Mouse (Mus musculus) neural tube, embryonic 11.5 days (tissue): ENCODE data around the gene Tmed10. TPM values are rescaled to one million over a fixed set of nuclear protein-coding genes. Genes with fewer than 3 reads are reported as not detected.
A peak's percentile ranks its signal among the peaks of the same experiment; 100 is the strongest.

ENCODE experiments used
- ATAC-seq: fragments of 200-750 bp; cut with Nextera tagmentation; 2 replicates; pipeline ENCODE4 v1.8.0; 2017; ENCODE audit warnings: moderate number of reproducible peaks, mild to moderate bottlenecking, moderate TSS enrichment, moderate library complexity; ENCODE audit not compliant: insufficient read depth, low FRiP score, low TSS enrichment
- DNase-seq: peaks from one replicate; pipeline ENCODE4 v3.0.0-alpha.2; 2015; ENCODE audit warnings: low spot score
- H3K27ac ChIP-seq: fragments of 300-500 bp; sonication (generic); 2 replicates; pipeline ENCODE4 v1.5.1; 2014; ENCODE audit warnings: low read depth, mild to moderate bottlenecking, low read length
- H3K27me3 ChIP-seq: fragments of 300-500 bp; sonication (generic); 2 replicates; pipeline ENCODE4 v1.6.1; 2014; ENCODE audit warnings: mild to moderate bottlenecking, low read length, mixed read lengths; ENCODE audit not compliant: control insufficient read depth, insufficient read depth
- H3K36me3 ChIP-seq: fragments of 300-500 bp; sonication (generic); 2 replicates; pipeline ENCODE4 v1.6.1; 2014; ENCODE audit warnings: mild to moderate bottlenecking, low read length, moderate library complexity, mixed read lengths; ENCODE audit not compliant: control insufficient read depth, insufficient read depth
- H3K4me1 ChIP-seq: fragments of 300-500 bp; sonication (generic); 2 replicates; pipeline ENCODE4 v1.6.1; 2014; ENCODE audit warnings: low read length, mixed read lengths; ENCODE audit not compliant: control insufficient read depth, insufficient read depth
- H3K4me2 ChIP-seq: fragments of 300-500 bp; sonication (generic); 2 replicates; pipeline ENCODE4 v1.6.1; 2014; ENCODE audit warnings: low read depth, mild to moderate bottlenecking, moderate library complexity
- H3K4me3 ChIP-seq: fragments of 300-500 bp; sonication (generic); 2 replicates; pipeline ENCODE4 v1.5.1; 2014; ENCODE audit warnings: low read depth, low read length
- H3K9ac ChIP-seq: fragments of 300-500 bp; sonication (generic); 2 replicates; pipeline ENCODE4 v1.6.1; 2014; ENCODE audit warnings: mild to moderate bottlenecking, low read length
- H3K9me3 ChIP-seq: fragments of 300-500 bp; sonication (generic); 2 replicates; pipeline ENCODE4 v1.6.1; 2016; ENCODE audit warnings: low read length; ENCODE audit not compliant: control insufficient read depth
- WGBS: fragments of 180-500 bp; shearing (Covaris S2); extraction: QIAGEN DNeasy Blood & Tissue Kit; methylation state at CpG from one replicate; pipeline ENCODE4 v1.1.7; 2014; 5-methylcytosine and 5-hydroxymethylcytosine counted together
- polyA plus RNA-seq: library from polyadenylated mRNA; unstranded; fragments of >200 nt; fragmentation: Nextera tagmentation; extraction: Ambion mirVana; gene quantifications from 2 replicates; pipeline ENCODE4 v1.2.1, GENCODE M21; 2014

The Tmed10 gene
- polyA plus RNA-seq, result 271 and 286 TPM in 2 replicates

DNA sequence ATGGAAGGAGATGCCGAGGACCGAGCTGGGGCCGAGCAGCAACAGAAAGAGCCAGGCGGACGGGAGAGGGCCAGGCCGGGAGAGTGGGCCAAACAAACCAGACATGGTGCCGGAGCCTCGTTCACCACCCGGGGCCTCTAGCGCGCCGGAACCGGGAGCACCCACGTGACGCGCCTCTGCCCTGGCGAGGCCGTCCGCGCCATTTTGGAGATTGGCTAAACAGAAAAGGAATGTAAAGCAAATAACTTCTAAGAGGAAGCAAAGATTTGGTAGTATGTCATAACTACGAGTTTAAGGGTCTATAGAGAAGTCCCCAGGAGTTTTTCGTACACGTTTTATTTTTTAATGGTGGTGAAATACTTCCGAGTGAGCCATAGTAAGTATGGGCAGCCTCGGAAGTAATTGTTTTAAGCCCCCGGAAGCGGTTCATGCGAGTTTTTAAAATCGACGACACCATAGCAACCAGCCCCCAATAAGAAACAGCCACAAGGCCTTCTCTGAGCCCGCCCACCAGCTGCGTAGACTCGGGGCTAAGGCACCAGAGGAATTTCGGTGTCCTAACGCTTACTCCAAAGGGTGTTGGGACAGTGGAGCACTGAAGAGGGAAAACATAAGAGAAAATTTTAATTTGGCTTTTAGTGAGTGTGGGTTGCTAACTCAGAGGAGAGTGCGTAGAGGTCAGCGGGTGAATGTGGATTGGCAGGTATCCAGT lies at the start of gene Tmed10:
Gene Tmed10 (minus strand): TSS at position 287 of the 712 bp plus-strand sequence.
- ATAC-seq, result peak; percentile 94
- peaks cover 9% of the 10 kb centered on the region for H3K4me1 ChIP-seq
- peak within 1 kb of the TSS; percentile 95 for H3K9ac ChIP-seq
- under 1% methylated on average over 33 of the region's 37 CpGs for WGBS
- H3K4me2 ChIP-seq, result peak within 1 kb of the TSS; percentile 73
- no peaks in the 10 kb centered on the region for H3K36me3 ChIP-seq
- peak within 1 kb of the TSS; percentile 54; the same call in 1 of the 2 replicates for H3K27ac ChIP-seq
- H3K4me3 ChIP-seq, result peak within 1 kb of the TSS; percentile 91
- H3K9me3 ChIP-seq, result no peaks in the 10 kb centered on the region
- peak; percentile 89 for DNase-seq
- H3K27me3 ChIP-seq, result no peaks in the 10 kb centered on the region

DNA sequence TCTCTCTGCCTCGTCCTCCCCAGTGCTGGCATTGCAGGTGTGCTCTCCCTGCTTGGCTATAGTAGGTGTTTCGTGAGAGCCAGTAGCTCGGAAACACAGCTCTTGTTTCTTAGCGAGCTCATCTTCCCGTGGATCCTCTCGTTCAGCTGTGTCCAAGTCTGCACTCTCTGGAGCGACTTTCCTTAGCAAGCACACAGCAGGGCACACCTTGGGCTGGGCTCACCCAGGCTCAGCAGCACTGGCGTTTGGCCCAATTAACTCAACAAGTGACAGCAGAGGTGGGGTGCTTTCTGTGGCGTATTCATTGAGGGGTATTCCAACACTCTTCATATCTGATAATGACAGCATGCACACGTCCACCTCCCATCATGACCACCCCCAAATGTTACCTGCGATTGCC lies 48.6 kb upstream of the Tmed10 start:
- H3K4me3 ChIP-seq, result no peak overlapping the region
- no peak overlapping the region for H3K27ac ChIP-seq
- no peak overlapping the region for H3K9ac ChIP-seq
- 0 out of 2 replicates have a peak, but pooled peaks cover 2% of the 10 kb centered on the region for H3K4me1 ChIP-seq
- H3K27me3 ChIP-seq, result no peaks in the 10 kb centered on the region
- H3K9me3 ChIP-seq, result no peaks in the 10 kb centered on the region
- no peak for ATAC-seq
- 80% methylated on average over 11 of the region's 11 CpGs for WGBS
- no peak overlapping the region for H3K4me2 ChIP-seq
- DNase-seq, result no peak
- no peaks in the 10 kb centered on the region for H3K36me3 ChIP-seq

DNA sequence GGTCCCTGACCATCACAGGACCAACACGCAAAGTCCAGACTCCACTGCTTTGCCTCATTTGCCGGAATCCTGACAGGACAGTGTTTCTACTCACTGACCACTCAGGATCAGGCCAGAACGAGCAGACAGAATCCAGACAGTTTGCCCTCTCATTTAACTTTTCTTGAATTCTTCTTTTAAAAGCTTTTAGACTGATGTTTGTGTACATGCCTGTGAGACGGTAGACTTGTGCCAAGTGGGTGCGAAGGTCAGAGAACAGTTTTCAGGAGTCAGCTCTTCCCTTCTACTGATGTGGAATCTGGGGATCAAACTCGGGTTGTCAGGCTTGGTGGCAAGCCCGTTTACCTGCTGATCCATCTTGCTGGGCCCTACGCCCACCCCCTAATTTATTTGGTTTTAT lies 47.9 kb upstream of the Tmed10 start:
- H3K4me3 ChIP-seq, result no peak overlapping the region
- no peak overlapping the region for H3K9ac ChIP-seq
- H3K4me2 ChIP-seq, result no peak overlapping the region
- no peaks in the 10 kb centered on the region for H3K27me3 ChIP-seq
- DNase-seq (no peak), ATAC-seq (no peak)
- no peaks in the 10 kb centered on the region for H3K9me3 ChIP-seq
- 87% methylated on average over 8 of the region's 8 CpGs for WGBS
- no peaks in the 10 kb centered on the region for H3K36me3 ChIP-seq
- H3K27ac ChIP-seq, result no peak overlapping the region
- 0 out of 2 replicates have a peak, but pooled peaks cover 2% of the 10 kb centered on the region for H3K4me1 ChIP-seq

GRCm38 (mm10) chr12:85420945-85421344 lies 46.3 kb upstream of the Tmed10 start:
- Histone ChIP-seq H3K36me3 (no peaks in the 10 kb centered on the region), H3K27ac (no peak overlapping the region), H3K4me1 (no peaks in the 10 kb centered on the region), H3K4me2 (no peak overlapping the region), H3K4me3 (no peak overlapping the region), H3K27me3 (no peaks in the 10 kb centered on the region), H3K9ac (no peak overlapping the region), H3K9me3 (no peaks in the 10 kb centered on the region)
- DNase-seq, result no peak
- no peak for ATAC-seq
- WGBS, result 76% methylated on average over 9 of the region's 9 CpGs

- ATAC-seq, result no peak
- no peak for DNase-seq
- Histone ChIP-seq H3K9me3 (no peaks in the 10 kb centered on the region), H3K4me2 (no peak overlapping the region), H3K27ac (no peak overlapping the region), H3K4me1 (no peaks in the 10 kb centered on the region), H3K9ac (no peak overlapping the region), H3K36me3 (no peaks in the 10 kb centered on the region), H3K4me3 (no peak overlapping the region), H3K27me3 (no peaks in the 10 kb centered on the region)
- WGBS, result 88% methylated on average over 9 of the region's 9 CpGs
Observed at GRCm38 (mm10) chr12:85417845-85418244, 43.2 kb upstream of the Tmed10 start.

DNA sequence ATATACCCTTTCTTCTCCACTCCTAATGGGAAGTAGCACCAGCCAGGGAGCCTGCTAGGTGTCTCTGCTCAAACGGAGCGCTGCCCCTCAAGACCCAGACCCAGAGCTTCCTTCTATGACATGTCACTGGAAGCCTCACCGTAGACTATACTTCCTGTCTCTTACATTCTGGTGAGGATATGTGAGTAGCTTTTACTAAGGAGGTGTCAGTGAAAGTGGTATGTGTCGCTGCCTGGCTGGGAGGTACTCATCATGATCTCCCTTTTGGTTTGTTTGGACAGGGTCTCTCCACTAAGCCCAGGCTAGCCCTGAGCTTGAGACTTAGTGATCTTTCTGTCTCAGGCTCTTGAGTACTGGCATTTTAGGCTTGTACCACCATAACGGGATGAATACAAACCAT lies 41.7 kb upstream of the Tmed10 start:
- Histone ChIP-seq H3K4me3 (no peak overlapping the region), H3K9me3 (0 out of 2 replicates have a peak, but pooled peaks cover 4% of the 10 kb centered on the region), H3K4me1 (no peaks in the 10 kb centered on the region), H3K27ac (no peak overlapping the region), H3K4me2 (no peak overlapping the region), H3K9ac (no peak overlapping the region), H3K27me3 (no peaks in the 10 kb centered on the region), H3K36me3 (no peaks in the 10 kb centered on the region)
- ATAC-seq (no peak), DNase-seq (no peak)
- WGBS, result 94% methylated on average over 5 of the region's 5 CpGs

DNA sequence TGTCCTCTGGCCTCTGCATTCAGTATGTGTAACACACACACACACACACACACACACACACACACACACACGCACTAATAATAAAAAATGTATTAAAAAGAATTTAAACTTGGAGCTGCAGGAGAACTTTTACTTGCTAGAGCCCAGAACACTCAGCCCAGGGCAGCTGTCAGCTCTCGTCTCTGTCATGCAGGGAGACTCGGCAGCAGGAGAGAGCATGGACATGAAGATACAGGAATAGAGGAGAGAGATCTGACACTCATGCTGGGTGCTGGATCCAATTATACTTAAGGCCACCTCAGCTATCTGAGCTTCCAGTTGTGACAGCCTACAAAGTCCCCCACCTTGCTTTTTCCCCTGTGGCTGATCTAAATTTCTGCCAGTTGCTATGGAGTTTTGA lies 41.2 kb upstream of the Tmed10 start:
- H3K4me3 ChIP-seq, result no peak overlapping the region
- DNase-seq (no peak), ATAC-seq (no peak)
- 79% methylated on average over 3 of the region's 3 CpGs for whole genome bisulfite sequencing
- 0 out of 2 replicates have a peak, but pooled peaks cover 4% of the 10 kb centered on the region for H3K9me3 ChIP-seq
- H3K9ac ChIP-seq, result no peak overlapping the region
- H3K4me1 ChIP-seq, result no peaks in the 10 kb centered on the region
- H3K4me2 ChIP-seq, result no peak overlapping the region
- no peaks in the 10 kb centered on the region for H3K27me3 ChIP-seq
- no peaks in the 10 kb centered on the region for H3K36me3 ChIP-seq
- H3K27ac ChIP-seq, result no peak overlapping the region

- Histone ChIP-seq H3K9me3 (0 out of 2 replicates have a peak, but pooled peaks cover 4% of the 10 kb centered on the region), H3K4me3 (no peak overlapping the region), H3K27ac (no peak overlapping the region), H3K36me3 (no peaks in the 10 kb centered on the region), H3K4me1 (no peaks in the 10 kb centered on the region), H3K4me2 (no peak overlapping the region), H3K27me3 (no peaks in the 10 kb centered on the region), H3K9ac (no peak overlapping the region)
- 49% methylated on average over 2 of the region's 2 CpGs for WGBS
- ATAC-seq, result no peak
- no peak for DNase-seq
Observed at GRCm38 (mm10) chr12:85411136-85411535, 36.5 kb upstream of the Tmed10 start.

- WGBS, result 92% methylated on average over 4 of the region's 4 CpGs
- no peak for ATAC-seq
Observed at GRCm38 (mm10) chr12:85397960-85398272, 23.3 kb upstream of the Tmed10 start.

More at GRCm38 (mm10) chr12:85397960-85398272, 23.3 kb upstream of the Tmed10 start:
- Histone ChIP-seq H3K4me1 (no peaks in the 10 kb centered on the region), H3K27me3 (no peaks in the 10 kb centered on the region), H3K27ac (no peak overlapping the region), H3K36me3 (no peaks in the 10 kb centered on the region), H3K9me3 (no peaks in the 10 kb centered on the region), H3K4me3 (no peak overlapping the region), H3K9ac (no peak overlapping the region), H3K4me2 (no peak overlapping the region)
- no peak for DNase-seq
